Mouse (Mus musculus): ENCODE results near the gene Frmpd1.

Gene Frmpd1

GRCm38 (mm10) chr4:45331139-45331538 is 146.5 kb downstream of the Frmpd1 start:
- DNase-seq (ENCODE audit: low spot score in 2 of 2), result no peak

- DNase-seq (ENCODE audit: low spot score in 2 of 2), result no peak
Measured at GRCm38 (mm10) chr4:45332466-45332865, 147.8 kb downstream of the Frmpd1 start.

All from left cerebral cortex, adult 9 months (tissue).